Mouse (Mus musculus) hindbrain, embryonic 16.5 days (tissue): ENCODE measurements at regions not wholly inside any gene's neighbourhood (a gene's known extent, or its start where the extent isn't known, plus 50 kb on each side); places are given as distances from the start of the nearest gene placed in this dataset.
A peak's percentile ranks its signal among the peaks of the same experiment; 100 is the strongest.

ENCODE experiments used
- ATAC-seq: fragments of 200-750 bp; cut with Nextera tagmentation; 2 replicates; pipeline ENCODE4 v1.8.0; 2017; ENCODE audit warnings: moderate TSS enrichment, moderate library complexity
- H3K27ac ChIP-seq: fragments of 300-500 bp; sonication (generic); 2 replicates; pipeline ENCODE4 v1.5.1; 2014; ENCODE audit warnings: low read depth, mild to moderate bottlenecking, control low read depth, low read length, moderate library complexity
- H3K27me3 ChIP-seq: fragments of 300-500 bp; sonication (generic); replicated peaks from 2 replicates; pipeline ENCODE4 v1.6.1; 2014; ENCODE audit warnings: low read length; ENCODE audit not compliant: control insufficient read depth, insufficient read depth
- H3K36me3 ChIP-seq: fragments of 300-500 bp; sonication (generic); 2 replicates; pipeline ENCODE4 v1.6.1; 2014; ENCODE audit warnings: mild to moderate bottlenecking, low read length, moderate library complexity, mixed read lengths; ENCODE audit not compliant: control insufficient read depth, insufficient read depth
- H3K4me1 ChIP-seq: fragments of 300-500 bp; sonication (generic); 2 replicates; pipeline ENCODE4 v1.6.1; 2014; ENCODE audit warnings: low read depth, low read length; ENCODE audit not compliant: control insufficient read depth, insufficient read depth
- H3K4me2 ChIP-seq: fragments of 300-500 bp; sonication (generic); 2 replicates; pipeline ENCODE4 v1.6.1; 2014; ENCODE audit warnings: mild to moderate bottlenecking, low read length, control low read depth, moderate library complexity
- H3K4me3 ChIP-seq: fragments of 300-500 bp; sonication (generic); 2 replicates; pipeline ENCODE4 v1.5.1; 2014; ENCODE audit warnings: mild to moderate bottlenecking, low read length, control low read depth, moderate library complexity
- H3K9ac ChIP-seq: fragments of 300-500 bp; sonication (generic); 2 replicates; pipeline ENCODE4 v1.6.1; 2014; ENCODE audit warnings: low read depth, mild to moderate bottlenecking, control low read depth, low read length, moderate library complexity
- H3K9me3 ChIP-seq: fragments of 300-500 bp; sonication (generic); 2 replicates; pipeline ENCODE4 v1.6.1; 2014; ENCODE audit warnings: mild to moderate bottlenecking, low read length, moderate library complexity; ENCODE audit not compliant: control insufficient read depth
- WGBS: fragments of 180-500 bp; shearing (Covaris S2); extraction: QIAGEN DNeasy Blood & Tissue Kit; methylation state at CpG from one replicate; pipeline ENCODE4 v1.1.7; 2014; 5-methylcytosine and 5-hydroxymethylcytosine counted together

DNA sequence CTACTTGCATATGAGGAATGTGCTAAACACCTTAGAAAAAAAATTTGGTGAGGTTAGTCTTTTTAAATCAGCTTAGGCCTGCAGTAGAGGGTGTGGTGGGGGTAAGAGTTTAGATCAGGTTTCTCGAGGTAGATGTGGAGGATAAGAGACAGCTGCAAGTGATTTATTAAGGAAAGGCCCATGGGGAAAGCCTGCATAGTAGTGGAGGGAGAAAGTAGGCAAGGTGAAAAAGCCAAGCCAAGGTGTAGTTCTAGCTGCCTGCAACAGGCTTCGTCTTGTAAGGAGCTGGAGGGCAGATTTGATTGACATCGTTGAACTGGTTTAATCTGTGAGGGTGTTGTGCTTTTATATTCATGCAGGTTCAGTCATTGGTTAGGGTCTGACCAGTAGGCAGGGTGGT is 182.2 kb upstream of the Slc30a5 start:
- ATAC-seq, result no peak
- Histone ChIP-seq H3K9me3 (no peaks in the 10 kb centered on the region), H3K4me1 (no peaks in the 10 kb centered on the region), H3K4me3 (no peak overlapping the region), H3K36me3 (no peaks in the 10 kb centered on the region), H3K27ac (no peak overlapping the region), H3K9ac (no peak overlapping the region), H3K27me3 (no peaks in the 10 kb centered on the region), H3K4me2 (no peak overlapping the region)
- WGBS, result 83% methylated on average over 3 of the region's 3 CpGs

DNA sequence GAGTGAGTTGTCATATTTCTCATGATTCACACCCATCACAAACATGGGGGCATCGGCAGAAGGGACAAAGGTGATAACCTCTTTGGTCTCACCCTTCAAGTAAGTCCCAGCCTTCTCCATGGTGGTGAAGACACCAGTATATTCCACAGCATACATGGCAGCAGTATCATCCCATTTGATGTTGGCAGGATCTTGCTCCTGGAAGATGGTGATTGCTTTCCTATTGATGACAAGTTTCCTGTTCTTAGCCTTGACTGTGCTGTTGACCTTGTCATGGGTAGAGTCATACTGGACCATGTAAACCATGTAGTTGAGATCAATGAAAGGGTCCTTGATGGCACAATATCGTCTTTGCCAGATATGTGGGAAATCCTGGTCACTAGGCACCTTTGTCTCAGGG is 180.4 kb upstream of the Slc30a5 start:
- no peak for ATAC-seq
- no peak overlapping the region for H3K4me2 ChIP-seq
- no peaks in the 10 kb centered on the region for H3K4me1 ChIP-seq
- 100% methylated on average over 2 of the region's 2 CpGs for WGBS
- no peaks in the 10 kb centered on the region for H3K36me3 ChIP-seq
- no peaks in the 10 kb centered on the region for H3K27me3 ChIP-seq
- H3K27ac ChIP-seq, result no peak overlapping the region
- no peak overlapping the region for H3K4me3 ChIP-seq
- H3K9ac ChIP-seq, result no peak overlapping the region
- no peaks in the 10 kb centered on the region; the same call in 1 of the 2 replicates for H3K9me3 ChIP-seq

- Histone ChIP-seq H3K4me3 (no peak overlapping the region), H3K4me2 (no peak overlapping the region), H3K36me3 (no peaks in the 10 kb centered on the region), H3K27ac (no peak overlapping the region), H3K9me3 (no peaks in the 10 kb centered on the region), H3K27me3 (no peaks in the 10 kb centered on the region), H3K4me1 (no peaks in the 10 kb centered on the region), H3K9ac (no peak overlapping the region)
- no peak for ATAC-seq
- 91% methylated on average over 2 of the region's 2 CpGs for WGBS
Observed at GRCm38 (mm10) chr13:100990646-100991045, 157.4 kb upstream of the Slc30a5 start.

GRCm38 (mm10) chr13:100988671-100989531 is 155.7 kb upstream of the Slc30a5 start:
- Histone ChIP-seq H3K9ac (no peak overlapping the region), H3K9me3 (no peaks in the 10 kb centered on the region), H3K4me1 (no peaks in the 10 kb centered on the region), H3K27me3 (no peaks in the 10 kb centered on the region), H3K36me3 (no peaks in the 10 kb centered on the region), H3K4me2 (no peak overlapping the region), H3K27ac (no peak overlapping the region), H3K4me3 (no peak overlapping the region)
- WGBS, result 60% methylated on average over 13 of the region's 13 CpGs
- 0 out of 2 replicates have a peak, but pooled peaks have one; percentile 37 for ATAC-seq

- H3K27me3 ChIP-seq, result no peaks in the 10 kb centered on the region
- H3K9ac ChIP-seq, result no peak overlapping the region
- H3K4me3 ChIP-seq, result no peak overlapping the region
- no peaks in the 10 kb centered on the region for H3K4me1 ChIP-seq
- H3K4me2 ChIP-seq, result no peak overlapping the region
- ATAC-seq, result no peak
- no peaks in the 10 kb centered on the region for H3K36me3 ChIP-seq
- H3K27ac ChIP-seq, result no peak overlapping the region
- H3K9me3 ChIP-seq, result no peaks in the 10 kb centered on the region
- WGBS, result 91% methylated on average over 5 of the region's 5 CpGs
Observed at GRCm38 (mm10) chr13:100988116-100988515, 154.9 kb upstream of the Slc30a5 start.

DNA sequence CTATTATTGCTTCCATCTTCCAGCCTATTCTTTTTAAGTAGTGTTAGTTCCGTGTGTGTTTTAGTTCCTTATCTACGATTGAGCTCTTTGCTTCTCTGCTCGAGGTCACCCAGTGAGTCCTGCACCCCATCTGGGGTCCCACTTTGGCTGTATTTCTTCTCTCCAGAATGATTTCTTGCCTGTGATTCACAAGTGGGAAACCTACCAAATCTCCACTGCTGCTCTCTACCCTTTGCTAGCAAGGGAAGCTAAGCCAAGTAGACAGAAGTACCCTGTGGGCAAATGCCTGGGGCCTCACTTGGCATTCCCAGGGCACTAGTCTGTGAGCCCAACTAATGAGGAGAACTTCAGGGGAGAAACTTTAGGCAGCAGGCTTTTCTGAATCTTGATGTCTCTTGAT is 142.5 kb upstream of the Slc30a5 start:
- WGBS, result 87% methylated on average over 3 of the region's 3 CpGs
- H3K9me3 ChIP-seq, result no peaks in the 10 kb centered on the region
- H3K36me3 ChIP-seq, result no peaks in the 10 kb centered on the region

DNA sequence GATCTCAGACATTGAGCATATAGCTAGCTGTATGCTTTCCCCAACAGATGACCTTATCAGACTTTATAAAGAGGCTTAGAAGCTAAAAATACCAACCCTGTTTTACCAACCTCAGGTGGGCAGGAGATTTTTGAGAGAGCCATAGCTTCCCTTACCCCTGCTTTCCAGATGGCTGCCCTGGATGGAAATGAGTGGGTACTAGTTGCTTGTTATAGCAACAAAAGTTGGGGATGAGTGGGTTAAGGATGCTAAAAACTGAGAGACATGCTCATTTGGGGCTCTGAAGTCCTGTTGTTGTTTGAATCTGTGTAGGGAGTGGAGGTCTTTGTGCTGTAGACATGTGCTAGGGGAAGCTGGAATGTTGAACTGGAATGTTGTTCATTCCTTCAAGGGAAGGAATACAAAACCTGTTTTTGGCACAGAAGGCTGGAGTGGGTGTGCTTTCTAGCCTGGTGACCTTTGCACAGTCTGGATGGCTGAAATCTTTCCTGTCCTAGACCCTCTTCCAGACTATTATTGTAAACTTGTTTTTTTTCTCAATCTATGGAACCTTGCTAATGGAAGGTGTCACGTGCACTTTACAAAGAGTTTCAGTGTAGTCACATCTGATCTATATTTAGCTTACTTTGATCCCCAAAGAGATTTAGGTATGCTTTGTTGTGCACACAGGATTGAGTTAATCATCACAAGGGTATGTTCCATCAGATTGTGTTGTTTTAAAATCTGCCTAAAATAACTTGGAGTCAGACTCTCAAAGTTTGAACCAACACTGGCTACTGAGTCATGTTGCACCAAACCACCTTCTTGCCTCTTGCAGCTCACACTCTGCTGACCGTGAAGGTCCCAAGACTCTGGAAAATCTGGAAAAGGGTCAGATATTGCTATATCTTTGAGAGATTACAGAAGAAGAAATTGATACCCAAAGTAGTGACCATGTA is 138.1 kb upstream of the Slc30a5 start:
- no peak overlapping the region for H3K4me3 ChIP-seq
- H3K36me3 ChIP-seq, result no peaks in the 10 kb centered on the region
- no peak overlapping the region for H3K9ac ChIP-seq
- H3K27ac ChIP-seq, result no peak overlapping the region
- no peaks in the 10 kb centered on the region for H3K4me1 ChIP-seq
- 75% methylated on average over 2 of the region's 2 CpGs for WGBS
- no peak for ATAC-seq
- H3K9me3 ChIP-seq, result no peaks in the 10 kb centered on the region
- H3K4me2 ChIP-seq, result no peak overlapping the region
- no peaks in the 10 kb centered on the region for H3K27me3 ChIP-seq

More for the DNA sequence above, 142.5 kb upstream of the Slc30a5 start:
- no peaks in the 10 kb centered on the region for H3K4me1 ChIP-seq
- H3K4me3 ChIP-seq, result no peak overlapping the region
- no peak overlapping the region for H3K9ac ChIP-seq
- H3K27ac ChIP-seq, result no peak overlapping the region
- ATAC-seq, result no peak
- no peak overlapping the region for H3K4me2 ChIP-seq
- H3K27me3 ChIP-seq, result no peaks in the 10 kb centered on the region

GRCm38 (mm10) chr13:100962811-100963540 is 129.7 kb upstream of the Slc30a5 start:
- no peak overlapping the region for H3K9ac ChIP-seq
- H3K4me2 ChIP-seq, result no peak overlapping the region
- no peaks in the 10 kb centered on the region for H3K27me3 ChIP-seq
- H3K4me3 ChIP-seq, result no peak overlapping the region
- 0 out of 2 replicates have a peak, but pooled peaks have one; percentile 42 for ATAC-seq
- H3K9me3 ChIP-seq, result no peaks in the 10 kb centered on the region
- WGBS, result 68% methylated on average over 4 of the region's 4 CpGs
- H3K36me3 ChIP-seq, result no peaks in the 10 kb centered on the region
- no peaks in the 10 kb centered on the region for H3K4me1 ChIP-seq
- H3K27ac ChIP-seq, result no peak overlapping the region
